Mouse (Mus musculus): Measurements from ENCODE around the gene Rtp3.

Gene Rtp3

GRCm38 (mm10) chr9:110945343-110945742 is 45.0 kb downstream of the Rtp3 start:
- no peak for DNase-seq (ENCODE audit: low read depth, low spot score)

GRCm38 (mm10) chr9:110944265-110944664 is 46.1 kb downstream of the Rtp3 start:
- peak; percentile 32 for DNase-seq (ENCODE audit: low read depth, low spot score)

- DNase-seq (ENCODE audit: low read depth, low spot score) = no peak
These were observed 52.6 kb downstream of the Rtp3 start for GRCm38 (mm10) chr9:110937506-110938490.

GRCm38 (mm10) chr9:110935941-110936340 is 54.4 kb downstream of the Rtp3 start:
- no peak for DNase-seq (ENCODE audit: low read depth, low spot score)
